Mouse (Mus musculus) cerebellum, postnatal 4 days (tissue): ENCODE results near the gene Shisa5.

ENCODE experiments used
- DNase-seq, 2 experiments: peaks; one replicate each; pipeline ENCODE4 v3.0.0; 2022; ENCODE audit warnings: low spot score in 2 of 2, mixed read lengths in 1 of 2

The Shisa5 gene

GRCm38 (mm10) chr9:109022866-109023685, 15.3 kb upstream of the Shisa5 start:
- no peak for DNase-seq

GRCm38 (mm10) chr9:109027521-109027920, 10.8 kb upstream of the Shisa5 start:
- no peak for DNase-seq

GRCm38 (mm10) chr9:109028421-109028820, 9.9 kb upstream of the Shisa5 start:
- DNase-seq, result peak in 1 of 2 experiments; percentile 11

- DNase-seq, result no peak
Measured at GRCm38 (mm10) chr9:109028919-109029318, 9.4 kb upstream of the Shisa5 start.

- DNase-seq, result no peak
Measured at GRCm38 (mm10) chr9:109030312-109030711, 8.1 kb upstream of the Shisa5 start.

- DNase-seq, result no peak
Measured at GRCm38 (mm10) chr9:109031001-109031400, 7.4 kb upstream of the Shisa5 start.

- DNase-seq, result no peak
Measured at GRCm38 (mm10) chr9:109031686-109032085, 6.7 kb upstream of the Shisa5 start.

- DNase-seq, result no peak
Measured at GRCm38 (mm10) chr9:109032435-109032834, 5.9 kb upstream of the Shisa5 start.

GRCm38 (mm10) chr9:109038901-109039364, 568 bp downstream of the Shisa5 start:
- no peak for DNase-seq

GRCm38 (mm10) chr9:109039681-109040080, 1.3 kb downstream of the Shisa5 start:
- no peak for DNase-seq

GRCm38 (mm10) chr9:109040216-109040615, 1.9 kb downstream of the Shisa5 start:
- no peak for DNase-seq

GRCm38 (mm10) chr9:109040906-109041305, 2.5 kb downstream of the Shisa5 start:
- DNase-seq, result no peak

GRCm38 (mm10) chr9:109041351-109041750, 3.0 kb downstream of the Shisa5 start:
- DNase-seq, result no peak

GRCm38 (mm10) chr9:109046306-109046705, 7.9 kb downstream of the Shisa5 start:
- no peak for DNase-seq

GRCm38 (mm10) chr9:109049316-109049715, 11.0 kb downstream of the Shisa5 start:
- DNase-seq, result no peak

GRCm38 (mm10) chr9:109049996-109050673, 11.8 kb downstream of the Shisa5 start:
- no peak for DNase-seq

- no peak for DNase-seq
Measured at GRCm38 (mm10) chr9:109050674-109050997, 12.3 kb downstream of the Shisa5 start.

GRCm38 (mm10) chr9:109051011-109051501, 12.7 kb downstream of the Shisa5 start:
- no peak for DNase-seq

GRCm38 (mm10) chr9:109051651-109052489, 13.5 kb downstream of the Shisa5 start:
- no peak for DNase-seq

GRCm38 (mm10) chr9:109052490-109053260, 14.3 kb downstream of the Shisa5 start:
- no peak for DNase-seq

GRCm38 (mm10) chr9:109053366-109053765, 15.0 kb downstream of the Shisa5 start:
- no peak for DNase-seq
